Mouse (Mus musculus): Measurements from ENCODE around the gene Cbx5. TPM values are rescaled to one million over a fixed set of nuclear protein-coding genes. Genes with fewer than 3 reads are reported as not detected.
"Not testable (repeated sequence)": the region's sequence is repeated elsewhere in the genome, so short reads cannot be mapped to it uniquely, and the experiment has no call there.

Cbx5 gene
- polyA plus RNA-seq, 1 experiment from 2014 or later = 91.9 TPM

DNA sequence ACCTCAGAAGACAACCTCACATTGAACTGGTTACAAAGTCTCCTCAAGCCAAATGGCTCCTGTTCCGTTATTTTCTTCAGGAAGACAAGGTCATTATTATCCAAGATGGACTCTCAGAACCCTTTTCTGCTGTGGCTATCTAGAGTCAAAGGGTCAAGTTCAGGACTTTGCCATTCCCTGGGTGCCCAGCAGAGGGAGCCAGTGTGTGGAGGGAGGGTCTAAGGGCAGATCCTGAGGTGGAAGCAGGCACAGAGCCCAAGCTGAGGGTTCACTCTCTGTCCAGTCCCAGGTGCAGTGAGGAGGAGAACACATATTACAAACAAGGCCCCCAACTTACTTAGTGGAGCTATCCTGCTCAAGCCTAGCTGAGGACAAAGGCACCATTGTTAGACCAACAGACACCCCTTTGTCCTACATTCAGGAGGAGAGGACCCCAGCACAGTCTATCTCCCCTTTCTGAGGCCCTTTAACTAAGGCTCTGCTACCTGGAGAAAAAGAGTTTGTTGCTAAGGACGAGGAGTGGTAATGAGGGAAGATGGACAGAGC, 10.7 kb upstream of the Cbx5 start:
- H3K4me3 ChIP-seq = peak overlapping the region; percentile 53
- ATAC-seq (ENCODE audit: extremely low read depth, insufficient number of reproducible peaks, low FRiP score, low TSS enrichment) = no peak
- no peaks in the 10 kb centered on the region for H3K9me3 ChIP-seq
- peak overlapping the region; percentile 66; the same call in 1 of the 2 replicates for H3K27ac ChIP-seq (replicated peaks)
- peak overlapping the region; percentile 85 for H3K4me2 ChIP-seq
- H3K4me1 ChIP-seq = peaks cover 18% of the 10 kb centered on the region
- H3K27me3 ChIP-seq (replicated peaks) = no peaks in the 10 kb centered on the region
- 10% methylated on average over 2 of the region's 2 CpGs for WGBS
- H3K36me3 ChIP-seq = peaks cover 43% of the 10 kb centered on the region
- no peak overlapping the region for H3K9ac ChIP-seq

DNA sequence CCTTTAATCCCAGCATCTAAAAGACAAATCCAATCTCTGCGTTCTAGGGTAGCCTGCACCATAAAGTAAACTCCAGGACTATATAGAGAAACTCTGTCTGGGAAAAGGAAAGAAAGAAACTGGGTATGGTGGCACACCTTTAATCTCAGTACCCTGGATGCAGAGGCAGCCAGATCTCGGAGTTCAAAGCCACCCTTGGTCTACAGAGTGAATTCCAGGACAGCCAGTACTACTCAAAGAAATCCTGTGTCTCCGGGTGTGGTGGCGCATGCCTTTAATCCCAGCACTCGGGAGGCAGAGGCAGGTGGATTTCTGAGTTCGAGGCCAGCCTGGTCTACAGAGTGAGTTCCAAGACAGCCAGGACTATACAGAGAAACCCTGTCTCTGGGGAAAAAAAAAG, 9.9 kb upstream of the Cbx5 start:
- peaks cover 16% of the 10 kb centered on the region for H3K4me1 ChIP-seq
- H3K27ac ChIP-seq (replicated peaks); H3K9ac ChIP-seq; H3K4me3 ChIP-seq; ATAC-seq (ENCODE audit: extremely low read depth, insufficient number of reproducible peaks, low FRiP score, low TSS enrichment); H3K9me3 ChIP-seq; H3K27me3 ChIP-seq (replicated peaks): not testable (repeated sequence)
- WGBS = 86% methylated on average over 6 of the region's 6 CpGs
- peaks cover 49% of the 10 kb centered on the region for H3K36me3 ChIP-seq
- H3K4me2 ChIP-seq = peak overlapping the region; percentile 4; the same call in 1 of the 2 replicates

DNA sequence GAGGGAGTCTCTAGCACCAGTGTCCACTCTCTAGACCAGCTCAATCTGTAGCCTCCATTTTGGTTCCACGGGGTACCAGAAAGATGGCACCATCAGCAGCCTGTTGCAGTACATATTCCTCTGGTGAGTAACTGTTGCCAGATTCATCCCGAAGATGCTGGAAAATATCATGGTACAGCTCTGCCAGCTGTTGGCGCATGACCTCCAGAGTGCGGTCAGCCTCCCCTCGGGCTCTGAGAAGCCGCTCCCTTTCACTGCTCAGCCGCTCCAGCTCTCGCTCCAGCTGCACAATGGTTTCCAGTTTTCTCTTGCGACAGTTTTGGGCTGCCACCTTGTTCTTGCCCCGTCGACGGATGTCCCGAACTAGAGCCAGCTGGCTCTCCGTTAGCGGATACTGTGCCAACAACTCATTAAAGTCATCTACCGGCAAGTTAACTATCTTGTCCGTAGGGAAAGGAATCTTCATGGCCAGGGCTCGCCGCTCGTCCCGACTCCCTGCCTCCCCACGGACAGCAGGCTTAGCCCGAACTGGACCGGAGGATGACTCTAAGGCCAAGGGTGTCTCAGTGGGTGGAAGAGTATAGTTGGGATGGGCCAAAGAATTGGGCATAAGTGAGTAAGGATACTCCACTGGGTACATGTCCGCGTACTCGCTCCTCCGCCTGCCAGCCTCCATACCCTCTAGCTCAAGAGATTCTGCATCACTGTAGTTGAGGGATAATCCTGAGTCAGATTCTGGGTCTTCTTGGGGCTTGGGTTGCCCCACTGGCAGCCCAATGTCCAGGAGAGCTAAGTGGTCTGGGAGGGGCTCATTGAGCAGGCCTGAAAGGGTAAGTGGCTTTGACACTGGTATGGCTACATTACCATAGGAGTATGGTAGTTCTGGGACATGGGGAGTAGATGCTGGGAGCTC, 9.0 kb upstream of the Cbx5 start:
- 83% methylated on average over 28 of the region's 28 CpGs for WGBS
- ATAC-seq (ENCODE audit: extremely low read depth, insufficient number of reproducible peaks, low FRiP score, low TSS enrichment) = no peak
- H3K27me3 ChIP-seq (replicated peaks) = no peaks in the 10 kb centered on the region
- H3K27ac ChIP-seq (replicated peaks) = no peak overlapping the region
- no peak overlapping the region for H3K9ac ChIP-seq
- H3K4me1 ChIP-seq = peaks cover 20% of the 10 kb centered on the region
- no peaks in the 10 kb centered on the region for H3K9me3 ChIP-seq
- peak overlapping the region; percentile 4; the same call in 1 of the 2 replicates for H3K4me2 ChIP-seq
- peaks cover 54% of the 10 kb centered on the region for H3K36me3 ChIP-seq
- no peak overlapping the region for H3K4me3 ChIP-seq

DNA sequence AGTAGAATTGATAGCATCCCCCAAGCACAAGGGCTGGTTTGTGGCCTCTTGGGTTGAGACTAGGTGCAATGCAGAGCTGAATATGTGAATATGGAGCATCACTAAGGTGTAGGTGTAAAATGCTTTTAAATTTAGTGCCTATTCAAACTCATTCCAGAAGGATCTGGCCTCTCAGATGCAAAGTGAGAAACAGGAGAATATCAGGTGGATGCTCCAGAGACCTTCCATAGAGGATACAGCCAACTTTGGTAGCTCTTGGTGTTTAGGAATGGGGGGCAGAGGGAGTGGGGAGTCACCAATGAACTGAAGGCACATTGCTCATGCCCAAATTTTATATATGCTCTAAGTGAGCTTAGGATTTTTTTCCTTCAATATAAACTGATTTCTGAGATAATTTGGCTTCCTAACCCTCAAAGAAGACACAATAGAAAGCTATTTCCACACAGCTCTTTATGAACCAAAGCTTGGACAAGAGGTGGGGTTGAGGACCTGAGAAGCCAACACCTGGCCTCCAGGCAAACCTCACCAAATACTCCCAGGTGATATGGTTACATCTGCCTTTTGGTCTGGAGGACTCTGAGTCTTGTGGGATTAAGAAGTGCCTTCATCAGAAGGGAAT, 8.3 kb upstream of the Cbx5 start:
- H3K27ac ChIP-seq (replicated peaks) = no peak overlapping the region
- no peak overlapping the region for H3K9ac ChIP-seq
- H3K4me2 ChIP-seq = no peak overlapping the region
- no peak overlapping the region for H3K4me3 ChIP-seq
- no peak for ATAC-seq (ENCODE audit: extremely low read depth, insufficient number of reproducible peaks, low FRiP score, low TSS enrichment)
- no peaks in the 10 kb centered on the region for H3K27me3 ChIP-seq (replicated peaks)
- peaks cover 27% of the 10 kb centered on the region for H3K4me1 ChIP-seq
- peaks cover 62% of the 10 kb centered on the region for H3K36me3 ChIP-seq
- no peaks in the 10 kb centered on the region for H3K9me3 ChIP-seq

DNA sequence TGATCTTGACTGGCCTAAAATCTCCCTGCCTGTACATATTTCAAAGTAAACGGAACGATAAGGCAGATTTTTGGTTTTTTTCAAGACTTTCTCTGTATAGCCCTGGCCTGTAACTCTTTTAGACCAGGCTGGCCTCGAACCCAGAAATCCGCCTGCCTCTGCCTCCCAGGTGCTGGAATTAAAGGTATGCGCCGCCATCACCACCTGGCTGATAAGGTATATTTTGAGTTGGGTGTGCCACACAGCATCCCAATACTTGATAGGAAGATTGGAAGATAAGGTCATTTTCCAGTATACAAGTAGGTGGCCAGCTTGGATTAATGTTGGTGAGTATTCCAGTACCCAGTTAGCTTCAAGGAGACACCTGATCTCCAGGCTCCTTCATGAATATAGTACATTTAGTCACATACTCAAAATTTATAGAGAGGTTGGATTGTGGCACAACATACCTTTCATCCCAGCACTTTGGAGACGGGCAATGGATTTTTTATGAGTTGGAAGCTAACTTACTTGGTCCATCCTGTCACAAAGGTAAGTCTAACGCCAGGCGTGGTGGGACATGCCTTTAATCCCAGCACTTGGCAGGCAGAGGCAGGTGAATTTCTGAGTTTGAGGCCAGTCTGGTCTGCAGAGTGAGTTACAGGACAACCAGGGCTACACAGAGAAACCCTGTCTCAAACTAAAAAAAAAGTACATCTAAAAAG, 7.6 kb upstream of the Cbx5 start:
- Histone ChIP-seq H3K9me3 (no peaks in the 10 kb centered on the region), H3K4me2 (no peak overlapping the region), H3K4me3 (no peak overlapping the region), H3K27me3 (replicated peaks) (no peaks in the 10 kb centered on the region), H3K27ac (replicated peaks) (no peak overlapping the region), H3K4me1 (peaks cover 34% of the 10 kb centered on the region), H3K36me3 (peaks cover 68% of the 10 kb centered on the region), H3K9ac (no peak overlapping the region)
- no peak for ATAC-seq (ENCODE audit: extremely low read depth, insufficient number of reproducible peaks, low FRiP score, low TSS enrichment)
- WGBS = 81% methylated on average over 9 of the region's 9 CpGs

DNA sequence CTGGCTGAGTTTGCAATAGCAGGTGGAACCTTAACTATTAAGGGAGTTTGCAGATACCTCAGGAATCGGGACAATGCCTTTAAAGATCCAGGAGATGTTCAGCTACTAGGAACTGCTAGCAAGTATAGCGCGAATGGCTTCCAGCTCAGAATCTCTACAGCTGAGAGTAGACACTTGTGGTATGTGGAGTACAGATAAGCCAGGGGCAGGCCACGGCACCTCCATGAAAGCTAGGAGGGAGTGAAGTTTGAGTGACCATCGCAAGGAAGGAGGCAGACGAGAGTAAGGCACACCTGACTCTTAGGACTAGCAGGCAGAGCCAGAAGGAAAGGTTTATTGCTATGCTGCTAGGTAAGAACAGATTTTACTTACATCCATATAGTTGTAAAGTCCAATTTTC, 6.0 kb upstream of the Cbx5 start:
- peak overlapping the region; percentile 56; the same call in 1 of the 2 replicates for H3K9ac ChIP-seq
- peak overlapping the region; percentile 49 for H3K4me2 ChIP-seq
- H3K4me1 ChIP-seq = peaks cover 46% of the 10 kb centered on the region
- ATAC-seq (ENCODE audit: extremely low read depth, insufficient number of reproducible peaks, low FRiP score, low TSS enrichment) = no peak; the same call in 1 of the 2 replicates
- WGBS = 33% methylated on average over 6 of the region's 6 CpGs
- peak overlapping the region; percentile 28; the same call in 1 of the 2 replicates for H3K27ac ChIP-seq (replicated peaks)
- H3K27me3 ChIP-seq (replicated peaks) = no peaks in the 10 kb centered on the region
- H3K4me3 ChIP-seq = no peak overlapping the region
- H3K36me3 ChIP-seq = peaks cover 81% of the 10 kb centered on the region
- H3K9me3 ChIP-seq = no peaks in the 10 kb centered on the region

DNA sequence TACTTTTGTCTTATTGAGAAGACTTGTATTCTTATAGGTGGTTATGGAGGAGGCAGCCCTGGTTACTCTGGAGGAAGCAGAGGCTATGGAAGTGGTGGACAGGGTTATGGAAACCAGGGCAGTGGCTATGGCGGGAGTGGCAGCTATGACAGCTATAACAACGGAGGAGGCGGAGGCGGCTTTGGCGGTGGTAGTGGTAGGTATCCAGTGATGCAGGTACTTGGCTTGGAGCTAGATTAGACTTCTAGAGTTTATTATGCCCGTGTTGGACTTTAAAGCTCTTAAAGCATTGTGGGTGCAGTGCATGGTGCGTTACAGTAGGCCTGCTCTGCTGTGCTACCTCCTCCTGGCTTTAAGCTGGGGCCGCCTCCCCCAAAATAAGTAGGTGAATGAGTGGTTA, 3.3 kb upstream of the Cbx5 start:
- Histone ChIP-seq H3K9ac (peak overlapping the region; percentile 94), H3K36me3 (peaks cover 64% of the 10 kb centered on the region), H3K4me3 (peak overlapping the region; percentile 80), H3K4me1 (peaks cover 51% of the 10 kb centered on the region), H3K27ac (replicated peaks) (peak overlapping the region; percentile 24), H3K27me3 (replicated peaks) (no peaks in the 10 kb centered on the region), H3K9me3 (no peaks in the 10 kb centered on the region), H3K4me2 (peak overlapping the region; percentile 89)
- ATAC-seq (ENCODE audit: extremely low read depth, insufficient number of reproducible peaks, low FRiP score, low TSS enrichment) = no peak
- 55% methylated on average over 8 of the region's 8 CpGs for WGBS

DNA sequence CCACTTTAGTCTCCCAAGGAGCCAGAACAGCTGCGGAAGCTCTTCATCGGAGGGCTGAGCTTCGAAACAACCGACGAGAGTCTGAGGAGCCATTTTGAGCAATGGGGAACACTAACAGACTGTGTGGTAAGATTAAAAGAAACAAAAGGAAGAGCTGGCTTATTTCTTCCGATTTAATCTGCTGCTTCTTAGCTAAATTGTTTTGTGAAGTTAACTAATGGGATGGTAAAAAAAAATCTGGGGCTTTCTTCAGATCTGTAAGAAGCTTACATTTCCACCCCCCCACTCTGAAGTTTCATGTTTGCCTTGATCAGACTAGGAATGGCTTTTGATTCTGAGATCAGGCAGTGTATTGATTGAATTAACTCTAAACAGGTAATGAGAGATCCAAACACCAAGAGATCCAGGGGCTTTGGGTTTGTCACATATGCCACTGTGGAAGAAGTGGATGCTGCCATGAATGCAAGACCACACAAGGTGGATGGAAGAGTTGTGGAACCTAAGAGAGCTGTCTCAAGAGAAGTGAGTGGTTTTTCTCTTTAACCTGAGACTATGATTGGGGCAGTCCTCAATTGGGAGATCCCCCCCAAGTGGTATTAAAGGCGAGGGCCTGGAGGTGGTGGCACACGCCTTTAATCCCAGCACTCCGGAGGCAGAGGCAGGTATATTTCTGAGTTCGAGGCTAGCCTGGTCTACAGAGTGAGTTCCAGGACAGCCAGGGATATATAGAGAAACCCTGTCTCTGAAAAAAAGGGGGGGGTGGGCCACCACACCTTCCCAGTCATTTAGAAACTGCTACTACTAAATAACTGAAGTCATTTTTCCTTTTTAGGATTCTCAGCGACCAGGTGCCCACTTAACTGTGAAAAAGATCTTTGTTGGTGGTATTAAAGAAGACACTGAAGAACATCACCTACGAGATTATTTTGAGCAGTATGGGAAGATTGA, 1.7 kb upstream of the Cbx5 start:
- WGBS = 9% methylated on average over 12 of the region's 12 CpGs
- H3K9me3 ChIP-seq = not testable (repeated sequence)

DNA sequence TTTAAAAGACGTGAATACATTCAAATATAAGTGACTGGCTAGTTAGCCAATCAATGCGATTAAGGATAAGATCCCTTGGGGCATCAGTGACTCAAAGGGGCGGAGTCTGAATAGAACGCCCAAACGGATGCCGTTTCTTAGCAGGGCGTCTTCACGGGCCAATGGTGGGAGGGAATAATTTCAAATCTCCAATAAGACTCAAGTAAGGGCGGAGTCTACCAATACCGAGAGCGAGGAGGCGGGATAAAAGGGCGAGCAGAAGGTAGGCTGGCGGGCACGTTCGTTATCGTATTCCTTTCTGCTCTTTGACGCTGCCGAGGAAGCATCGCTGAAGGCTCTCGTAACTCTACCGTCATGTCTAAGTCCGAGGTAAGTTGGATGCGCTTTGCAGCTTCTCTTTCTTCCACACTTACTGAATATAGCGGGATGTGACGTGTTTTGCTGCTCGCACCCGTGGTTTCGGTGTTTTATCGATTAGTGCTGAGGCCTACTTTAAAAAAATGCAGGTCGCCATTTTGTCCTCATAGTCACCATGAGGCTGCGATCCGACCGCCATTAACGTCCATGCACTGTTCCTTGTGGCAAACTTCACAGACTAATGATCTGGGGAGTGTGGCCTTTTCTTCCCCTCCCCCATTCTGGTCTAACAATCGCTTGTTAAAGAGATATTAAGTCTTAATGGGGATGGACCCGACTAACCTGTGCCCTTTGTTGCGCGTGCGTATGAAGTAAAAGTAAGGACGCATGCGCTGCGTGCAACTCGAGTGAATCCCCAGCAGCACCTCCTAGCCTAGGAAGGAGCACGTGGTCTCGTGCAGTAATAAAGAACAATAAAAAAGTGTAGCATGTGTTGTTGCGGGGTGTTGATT, 778 bp upstream of the Cbx5 start, which contains the start of gene Hnrnpa1:
TSS of gene Hnrnpa1 (plus strand) at position 273 of the 869 bp plus-strand sequence.
- Histone ChIP-seq H3K4me1 (peaks cover 52% of the 10 kb centered on the region), H3K27ac (replicated peaks) (peak within 1 kb of the TSS; percentile 96), H3K4me3 (peak within 1 kb of the TSS; percentile 80), H3K4me2 (peak within 1 kb of the TSS; percentile 89), H3K27me3 (replicated peaks) (no peaks in the 10 kb centered on the region), H3K9ac (peak within 1 kb of the TSS; percentile 94), H3K36me3 (peaks cover 48% of the 10 kb centered on the region), H3K9me3 (no peaks in the 10 kb centered on the region)
- ATAC-seq (ENCODE audit: extremely low read depth, insufficient number of reproducible peaks, low FRiP score, low TSS enrichment) = peak; percentile 86
- under 1% methylated on average over 47 of the region's 47 CpGs for WGBS

More for the DNA sequence above, 1.7 kb upstream of the Cbx5 start:
- Histone ChIP-seq H3K4me2 (peak overlapping the region; percentile 89), H3K27ac (replicated peaks) (peak overlapping the region; percentile 96), H3K36me3 (peaks cover 49% of the 10 kb centered on the region), H3K4me3 (peak overlapping the region; percentile 80), H3K9ac (peak overlapping the region; percentile 94), H3K4me1 (peaks cover 55% of the 10 kb centered on the region)
- H3K27me3 ChIP-seq (replicated peaks); ATAC-seq (ENCODE audit: extremely low read depth, insufficient number of reproducible peaks, low FRiP score, low TSS enrichment): not testable (repeated sequence)
